Mouse (Mus musculus) lung, postnatal 0 days (tissue): ENCODE data around the gene Tbx19.

Source experiments
- CTCF ChIP-seq: IDR thresholded peaks from 2 replicates; pipeline ENCODE4 v1.5.1; 2016; ENCODE audit warnings: antibody characterized with exemption, mild to moderate bottlenecking
- EP300 ChIP-seq: IDR thresholded peaks from 2 replicates; pipeline ENCODE4 v1.6.1; 2016; ENCODE audit warnings: antibody characterized with exemption, mild to moderate bottlenecking, control low read depth

DNA sequence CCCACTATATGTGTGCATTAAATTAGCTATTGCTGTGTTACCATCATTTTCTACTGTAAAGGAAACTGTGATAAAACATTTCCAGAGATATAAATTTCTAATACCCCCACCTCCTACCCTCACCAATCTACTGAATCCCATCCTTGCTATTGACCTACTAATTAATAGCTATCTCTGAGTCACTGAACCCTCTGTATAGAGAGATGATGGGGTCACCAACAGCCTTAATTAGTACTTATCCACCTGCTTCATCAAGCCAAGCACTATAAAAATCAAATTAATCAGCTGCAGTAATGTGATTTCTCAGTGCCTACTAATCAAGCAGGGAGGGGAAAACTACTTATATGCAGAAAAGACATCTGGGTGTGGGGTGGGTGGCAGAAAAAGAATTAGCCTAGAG is 61.0 kb downstream of the Tbx19 start:
- TF ChIP-seq CTCF (no peak), EP300 (no peak)
